Mouse (Mus musculus) lung, postnatal 0 days (tissue): Measurements from ENCODE around the gene Setd3. TPM values are rescaled to one million over a fixed set of nuclear protein-coding genes. Genes with fewer than 3 reads are reported as not detected.

Experiments
- ATAC-seq: fragments of 200-750 bp; cut with Nextera tagmentation; 2 replicates; pipeline ENCODE4 v1.8.0; 2017; ENCODE audit warnings: moderate library complexity
- DNase-seq: peaks from one replicate; pipeline ENCODE4 v3.0.0-alpha.2; 2016; ENCODE audit warnings: low spot score
- H3K27ac ChIP-seq: fragments of 300-500 bp; sonication (generic); 2 replicates; pipeline ENCODE4 v1.5.1; 2014; ENCODE audit warnings: antibody characterized with exemption, mild to moderate bottlenecking, low read length, mixed read lengths
- H3K27me3 ChIP-seq: fragments of 300-500 bp; sonication (generic); replicated peaks from 2 replicates; pipeline ENCODE4 v1.6.1; 2014; ENCODE audit warnings: low read length, mixed read lengths; ENCODE audit not compliant: insufficient read depth
- H3K36me3 ChIP-seq: fragments of 300-500 bp; sonication (generic); 2 replicates; pipeline ENCODE4 v1.6.1; 2014; ENCODE audit warnings: low read length, mixed read lengths; ENCODE audit not compliant: insufficient read depth
- H3K4me1 ChIP-seq: fragments of 300-500 bp; sonication (generic); 2 replicates; pipeline ENCODE4 v1.6.1; 2014; ENCODE audit warnings: antibody characterized with exemption, low read depth, low read length, mixed read lengths; ENCODE audit not compliant: insufficient read depth
- H3K4me2 ChIP-seq: fragments of 300-500 bp; sonication (generic); replicated peaks from 2 replicates; pipeline ENCODE4 v1.6.1; 2014; ENCODE audit warnings: low read depth, mild to moderate bottlenecking, low read length, moderate library complexity, mixed read lengths
- H3K4me3 ChIP-seq: fragments of 300-500 bp; sonication (generic); 2 replicates; pipeline ENCODE4 v1.5.1; 2014; ENCODE audit warnings: low read depth, low read length
- H3K9ac ChIP-seq: fragments of 300-500 bp; sonication (generic); replicated peaks from 2 replicates; pipeline ENCODE4 v1.6.1; 2014; ENCODE audit warnings: low read depth, mild to moderate bottlenecking
- H3K9me3 ChIP-seq: fragments of 300-500 bp; sonication (generic); 2 replicates; pipeline ENCODE4 v1.6.1; 2016; ENCODE audit warnings: low read length, mixed read lengths
- CTCF ChIP-seq: IDR thresholded peaks from 2 replicates; pipeline ENCODE4 v1.5.1; 2016; ENCODE audit warnings: antibody characterized with exemption, mild to moderate bottlenecking
- EP300 ChIP-seq: IDR thresholded peaks from 2 replicates; pipeline ENCODE4 v1.6.1; 2016; ENCODE audit warnings: antibody characterized with exemption, mild to moderate bottlenecking, control low read depth
- WGBS: fragments of 180-500 bp; shearing (Covaris S2); extraction: QIAGEN DNeasy Blood & Tissue Kit; methylation state at CpG from one replicate; pipeline ENCODE4 v1.1.7; 2014; 5-methylcytosine and 5-hydroxymethylcytosine counted together
- polyA plus RNA-seq: library from polyadenylated mRNA; unstranded; fragments of >200 nt; fragmentation: Nextera tagmentation; extraction: Ambion mirVana; gene quantifications from 2 replicates; pipeline ENCODE4 v1.2.1, GENCODE M21; 2015

Gene Setd3
- polyA plus RNA-seq, 1 experiment from 2014 or later = 60.3 TPM

- H3K27me3 ChIP-seq = no peaks in the 10 kb centered on the region
- DNase-seq (no peak), ATAC-seq (no peak)
- H3K4me3 ChIP-seq = no peak overlapping the region
- H3K4me2 ChIP-seq = no peak overlapping the region
- H3K9me3 ChIP-seq = no peaks in the 10 kb centered on the region
- WGBS = 56% methylated on average over 8 of the region's 8 CpGs
- no peak overlapping the region for H3K27ac ChIP-seq
- H3K4me1 ChIP-seq = no peaks in the 10 kb centered on the region; the same call in none of the 2 replicates
- no peak overlapping the region for H3K9ac ChIP-seq
- TF ChIP-seq EP300 (no peak), CTCF (no peak)
- no peaks in the 10 kb centered on the region for H3K36me3 ChIP-seq
These were observed 36.0 kb upstream of the Setd3 start for GRCm38 (mm10) chr12:108215090-108215489.

- Histone ChIP-seq H3K4me3 (no peak overlapping the region), H3K4me2 (no peak overlapping the region), H3K9me3 (no peaks in the 10 kb centered on the region), H3K27me3 (no peaks in the 10 kb centered on the region), H3K27ac (0 out of 2 replicates have a peak overlapping the region, but pooled peaks have one; percentile 6), H3K36me3 (no peaks in the 10 kb centered on the region), H3K9ac (no peak overlapping the region), H3K4me1 (no peaks in the 10 kb centered on the region; the same call in 1 of the 2 replicates)
- ATAC-seq (peak; percentile 31; the same call in 1 of the 2 replicates), DNase-seq (no peak)
- TF ChIP-seq EP300 (no peak), CTCF (no peak)
- WGBS = 47% methylated on average over 18 of the region's 18 CpGs
These were observed 34.3 kb upstream of the Setd3 start for GRCm38 (mm10) chr12:108213090-108214041.

- DNase-seq (no peak), ATAC-seq (no peak)
- H3K4me2 ChIP-seq = no peak overlapping the region
- H3K9me3 ChIP-seq = no peaks in the 10 kb centered on the region
- 65% methylated on average over 6 of the region's 6 CpGs for WGBS
- H3K4me1 ChIP-seq = no peaks in the 10 kb centered on the region
- no peaks in the 10 kb centered on the region for H3K27me3 ChIP-seq
- H3K27ac ChIP-seq = no peak overlapping the region
- TF ChIP-seq EP300 = no peak
- no peak for TF ChIP-seq CTCF
- no peaks in the 10 kb centered on the region for H3K36me3 ChIP-seq
- no peak overlapping the region for H3K9ac ChIP-seq
- no peak overlapping the region for H3K4me3 ChIP-seq
These were observed 33.4 kb upstream of the Setd3 start for GRCm38 (mm10) chr12:108212476-108212875.

DNA sequence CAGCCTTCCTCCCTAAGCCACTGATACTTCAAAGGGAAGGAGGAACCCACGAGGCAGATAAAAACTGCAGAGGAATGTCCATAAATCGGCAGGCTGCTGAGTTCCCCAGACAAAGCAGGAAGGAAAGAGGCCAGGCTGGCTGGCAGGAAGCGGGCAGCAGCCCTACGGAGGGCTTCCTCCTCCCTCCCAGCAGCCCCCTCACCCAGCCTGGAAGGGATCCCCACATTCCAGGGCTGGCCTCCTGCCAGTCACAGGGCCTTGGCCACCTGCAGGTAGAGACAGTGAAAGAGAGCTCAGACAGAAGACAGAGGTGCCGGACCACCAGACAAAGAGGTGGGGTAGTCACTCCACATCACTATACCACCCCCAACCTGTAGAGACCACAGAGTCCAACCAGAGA is 33.0 kb upstream of the Setd3 start:
- H3K27ac ChIP-seq = no peak overlapping the region
- TF ChIP-seq EP300 = no peak
- no peak for TF ChIP-seq CTCF
- H3K27me3 ChIP-seq = no peaks in the 10 kb centered on the region
- H3K9ac ChIP-seq = no peak overlapping the region
- H3K36me3 ChIP-seq = no peaks in the 10 kb centered on the region
- no peak overlapping the region for H3K4me3 ChIP-seq
- 22% methylated on average over 5 of the region's 5 CpGs for WGBS
- DNase-seq (no peak), ATAC-seq (no peak)
- H3K9me3 ChIP-seq = no peaks in the 10 kb centered on the region
- no peaks in the 10 kb centered on the region for H3K4me1 ChIP-seq
- no peak overlapping the region for H3K4me2 ChIP-seq

DNA sequence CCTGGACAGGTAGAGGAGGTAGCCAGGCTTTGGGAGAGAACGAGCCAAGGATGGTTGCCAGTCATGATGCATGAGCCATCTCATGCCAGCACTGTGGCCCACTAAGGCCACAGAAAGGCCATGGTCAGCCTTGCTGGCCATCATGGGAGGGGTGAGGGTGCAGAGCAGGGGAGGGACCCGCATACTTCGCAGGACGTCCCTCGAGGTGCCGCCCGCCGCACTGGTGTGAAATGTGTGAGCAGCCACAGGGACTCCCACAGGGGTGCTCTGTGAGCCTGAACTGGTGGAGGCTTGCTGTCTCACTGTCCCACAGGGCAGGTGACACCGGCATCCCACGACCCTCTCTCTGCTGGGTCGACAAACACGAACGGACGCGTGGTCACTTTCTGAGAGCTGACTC is 31.5 kb upstream of the Setd3 start:
- Histone ChIP-seq H3K4me3 (no peak overlapping the region), H3K27ac (no peak overlapping the region), H3K36me3 (no peaks in the 10 kb centered on the region), H3K27me3 (no peaks in the 10 kb centered on the region), H3K4me2 (no peak overlapping the region), H3K9me3 (no peaks in the 10 kb centered on the region), H3K4me1 (no peaks in the 10 kb centered on the region), H3K9ac (no peak overlapping the region)
- ATAC-seq = no peak
- no peak for DNase-seq
- 83% methylated on average over 15 of the region's 15 CpGs for WGBS
- TF ChIP-seq CTCF (no peak), EP300 (no peak)

DNA sequence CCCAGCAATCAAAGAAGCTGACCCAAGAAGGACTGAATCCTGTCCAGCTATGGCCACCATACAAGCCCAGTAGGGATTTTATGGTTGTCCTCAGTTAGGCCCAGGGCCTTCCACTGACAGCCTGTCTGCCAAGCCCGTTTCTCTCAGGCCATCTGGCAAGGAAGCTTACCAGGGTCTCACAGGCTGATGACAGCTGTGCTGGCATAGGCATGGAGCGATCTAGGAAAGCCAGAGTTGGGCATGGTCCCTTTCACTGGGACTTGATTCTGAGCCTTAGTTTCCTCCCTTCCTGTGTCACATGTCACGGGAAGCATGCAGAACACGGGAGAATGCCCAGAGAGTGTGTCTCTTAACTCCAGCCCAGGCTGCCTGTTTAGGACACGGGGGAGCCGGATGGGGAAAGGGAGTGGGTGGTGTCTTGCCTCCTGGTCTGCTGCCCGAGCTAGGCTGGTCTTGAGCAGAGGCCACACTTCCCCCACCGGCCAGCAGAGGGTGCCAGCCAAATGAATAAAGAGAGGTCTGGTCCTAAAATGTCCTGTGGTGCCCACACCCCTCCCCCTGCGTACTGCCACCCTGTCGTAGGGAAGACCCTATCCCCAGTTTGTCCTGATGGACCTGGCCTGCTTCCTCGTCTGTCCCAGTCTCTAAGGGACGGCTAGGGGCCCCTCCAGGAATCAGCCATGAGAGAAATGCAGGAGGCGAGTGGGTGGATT is 29.8 kb upstream of the Setd3 start:
- Histone ChIP-seq H3K4me2 (no peak overlapping the region), H3K9ac (no peak overlapping the region), H3K4me3 (no peak overlapping the region), H3K27ac (no peak overlapping the region), H3K27me3 (no peaks in the 10 kb centered on the region), H3K9me3 (no peaks in the 10 kb centered on the region), H3K4me1 (no peaks in the 10 kb centered on the region), H3K36me3 (no peaks in the 10 kb centered on the region)
- DNase-seq (peak; percentile 78), ATAC-seq (peak; percentile 59)
- WGBS = 26% methylated on average over 13 of the region's 13 CpGs
- TF ChIP-seq CTCF = peak; percentile 89
- TF ChIP-seq EP300 = no peak
